Mouse (Mus musculus) left cerebral cortex, postnatal 36 days (tissue): ENCODE results near the gene Dph5. TPM values are rescaled to one million over a fixed set of nuclear protein-coding genes. Genes with fewer than 3 reads are reported as not detected.
"Not testable (repeated sequence)": the region's sequence is repeated elsewhere in the genome, so short reads cannot be mapped to it uniquely, and the experiment has no call there.

Experiments used
- DNase-seq, 2 experiments: peaks; one replicate each; pipeline ENCODE4 v3.0.0; 2021 to 2022; ENCODE audit warnings: low spot score in 2 of 2, mixed read lengths in 1 of 2
- intact Hi-C: fragments of 180-260 bp; cut with DNase I; formaldehyde crosslinking; loops from one replicate; pipeline ENCODE4 v1.15.1; 2025
- total RNA-seq, 2 experiments: library from RNA; stranded (reverse); gene quantifications; 2 replicates each; pipeline ENCODE4 v1.2.3; 2021

Gene Dph5
- total RNA-seq, 2 experiments from 2014 or later = 11.7 to 15.1 TPM

GRCm38 (mm10) chr3:115884086-115884485, 3.6 kb upstream of the Dph5 start:
- no peak for DNase-seq
- intact Hi-C loops = no loop called here

- intact Hi-C loops = loop anchor here (2.0 kb wide), 1 partner anchor 176 kb away; no protein-coding TSS in a partner anchor
Measured at GRCm38 (mm10) chr3:115888310-115889106, 871 bp downstream of the Dph5 start.

GRCm38 (mm10) chr3:115892341-115892740, 4.7 kb downstream of the Dph5 start:
- no peak for DNase-seq
- intact Hi-C loops = no loop called here

More at GRCm38 (mm10) chr3:115888310-115889106, 871 bp downstream of the Dph5 start:
- DNase-seq = no peak

GRCm38 (mm10) chr3:115893166-115893565, 5.5 kb downstream of the Dph5 start:
- DNase-seq = no peak
- intact Hi-C loops = no loop called here

GRCm38 (mm10) chr3:115898354-115898948, 10.8 kb downstream of the Dph5 start:
- intact Hi-C loops = no loop called here
- DNase-seq = no peak

- no peak for DNase-seq
- intact Hi-C loops = no loop called here
Measured at GRCm38 (mm10) chr3:115902301-115902956, 14.8 kb downstream of the Dph5 start.

- intact Hi-C loops = no loop called here
- DNase-seq = no peak
Measured at GRCm38 (mm10) chr3:115905067-115905466, 17.4 kb downstream of the Dph5 start.

GRCm38 (mm10) chr3:115905567-115905966, 17.9 kb downstream of the Dph5 start:
- DNase-seq = no peak
- intact Hi-C loops = no loop called here

- intact Hi-C loops, DNase-seq: not testable (repeated sequence)
Measured at GRCm38 (mm10) chr3:115907406-115907805, 19.8 kb downstream of the Dph5 start.

GRCm38 (mm10) chr3:115924401-115925190, 37.0 kb downstream of the Dph5 start:
- intact Hi-C loops = no loop called here

GRCm38 (mm10) chr3:115926531-115926930, 38.9 kb downstream of the Dph5 start:
- intact Hi-C loops = no loop called here
- DNase-seq = no peak

More at GRCm38 (mm10) chr3:115924401-115925190, 37.0 kb downstream of the Dph5 start:
- no peak for DNase-seq

- intact Hi-C loops = no loop called here
Measured at GRCm38 (mm10) chr3:115931701-115932100, 44.1 kb downstream of the Dph5 start.

GRCm38 (mm10) chr3:115933293-115934186, 45.9 kb downstream of the Dph5 start:
- intact Hi-C loops = no loop called here
- DNase-seq = peak; percentile 44 to 68

More at GRCm38 (mm10) chr3:115931701-115932100, 44.1 kb downstream of the Dph5 start:
- no peak for DNase-seq

GRCm38 (mm10) chr3:115936734-115937599, 49.3 kb downstream of the Dph5 start:
- DNase-seq = no peak
- intact Hi-C loops = loop anchor here (5.0 kb wide), 1 partner anchor 275 kb away; no protein-coding TSS in a partner anchor

- DNase-seq = no peak
- intact Hi-C loops = loop anchor here (5.0 kb wide), 1 partner anchor 276 kb away; no protein-coding TSS in a partner anchor
Measured at GRCm38 (mm10) chr3:115937807-115938206, 50.2 kb downstream of the Dph5 start.

- no peak for DNase-seq
- intact Hi-C loops = no loop called here
Measured at GRCm38 (mm10) chr3:115940510-115940909, 52.9 kb downstream of the Dph5 start.

GRCm38 (mm10) chr3:115941464-115941863, 53.8 kb downstream of the Dph5 start:
- no peak for DNase-seq
- intact Hi-C loops = no loop called here

- intact Hi-C loops = no loop called here
- no peak for DNase-seq
Measured at GRCm38 (mm10) chr3:115944376-115944775, 56.7 kb downstream of the Dph5 start.
